Mouse (Mus musculus) liver, adult 2 months (tissue): ENCODE results near the gene Timm13. TPM values are rescaled to one million over a fixed set of nuclear protein-coding genes. Genes with fewer than 3 reads are reported as not detected.

Source experiments
- DNase-seq: peaks from one replicate; pipeline ENCODE4 v3.0.0-alpha.2; 2011; ENCODE audit warnings: low read depth, low spot score; ENCODE audit errors: extremely low read depth
- H3K27ac ChIP-seq: fragments of 200-500 bp; replicated peaks from 2 replicates; pipeline ENCODE4 v1.5.1; 2012; ENCODE audit warnings: low read depth, mild to moderate bottlenecking, control low read depth, inconsistent platforms, low read length; ENCODE audit not compliant: insufficient read depth
- H3K27me3 ChIP-seq: fragments of 200-500 bp; 2 replicates; pipeline ENCODE4 v1.6.1; 2012; ENCODE audit warnings: mild to moderate bottlenecking, moderate library complexity, low read length, inconsistent platforms; ENCODE audit not compliant: control insufficient read depth, insufficient read depth
- H3K36me3 ChIP-seq: fragments of 200-500 bp; 2 replicates; pipeline ENCODE4 v1.6.1; 2012; ENCODE audit warnings: low read length, inconsistent platforms; ENCODE audit not compliant: control insufficient read depth, insufficient read depth
- H3K4me1 ChIP-seq: fragments of 200-500 bp; 2 replicates; pipeline ENCODE4 v1.6.1; 2011; ENCODE audit warnings: low read length; ENCODE audit not compliant: control insufficient read depth, insufficient read depth
- H3K4me3 ChIP-seq: fragments of 200-500 bp; 2 replicates; pipeline ENCODE4 v1.5.1; 2011; ENCODE audit warnings: low read depth, mild to moderate bottlenecking, control low read depth, low read length, moderate library complexity; ENCODE audit not compliant: insufficient read depth
- H3K79me2 ChIP-seq: fragments of 200-500 bp; 2 replicates; pipeline ENCODE4 v1.6.1; 2012; ENCODE audit warnings: inconsistent platforms, mild to moderate bottlenecking, low read length, moderate library complexity; ENCODE audit not compliant: control insufficient read depth, insufficient read depth
- H3K9ac ChIP-seq: fragments of 200-500 bp; 2 replicates; pipeline ENCODE4 v1.6.1; 2012; ENCODE audit warnings: low read depth, mild to moderate bottlenecking, control low read depth, inconsistent platforms, low read length
- CTCF ChIP-seq: fragments of 200-500 bp; IDR thresholded peaks from 2 replicates; pipeline ENCODE4 v1.5.1; 2011; ENCODE audit warnings: low read depth, low read length, control low read depth
- POLR2A ChIP-seq: fragments of 200-500 bp; IDR thresholded peaks from 2 replicates; pipeline ENCODE4 v1.6.1; 2011; ENCODE audit warnings: low read length, control low read depth; ENCODE audit not compliant: insufficient read depth; ENCODE audit errors: extremely low read depth
- WGBS: fragments of 180-500 bp; shearing (Covaris S2); methylation state at CpG from one replicate; pipeline ENCODE4 v1.1.7; 2018; 5-methylcytosine and 5-hydroxymethylcytosine counted together
- polyA plus RNA-seq: library from polyadenylated mRNA; depleted of rRNA; stranded (reverse); fragments of >200 nt; gene quantifications from 2 replicates; pipeline ENCODE4 v1.2.3, GENCODE M21; 2012
- total RNA-seq: library from RNA; depleted of rRNA; stranded (reverse); fragments of >200 nt; gene quantifications from 2 replicates; pipeline ENCODE4 v1.2.3, GENCODE M21; 2014

Timm13 gene
- total and polyA plus RNA-seq, 2 experiments, result 79.9 to 388 TPM

GRCm38 (mm10) chr10:80874035-80874434 lies 26.7 kb downstream of the Timm13 start:
- no peaks in the 10 kb centered on the region for H3K79me2 ChIP-seq
- H3K36me3 ChIP-seq, result no peaks in the 10 kb centered on the region
- no peak overlapping the region for H3K27ac ChIP-seq
- peaks cover 5% of the 10 kb centered on the region for H3K4me1 ChIP-seq
- 86% methylated on average over 9 of the region's 9 CpGs for WGBS
- H3K27me3 ChIP-seq, result no peaks in the 10 kb centered on the region
- H3K4me3 ChIP-seq, result no peak overlapping the region
- H3K9ac ChIP-seq, result no peak overlapping the region
- DNase-seq, result no peak
- TF ChIP-seq CTCF (no peak), POLR2A (no peak)

- no peaks in the 10 kb centered on the region for H3K27me3 ChIP-seq
- H3K36me3 ChIP-seq, result no peaks in the 10 kb centered on the region
- peak within 1 kb of the TSS; percentile 14; the same call in 1 of the 2 replicates for H3K27ac ChIP-seq
- no peak within 1 kb of the TSS for H3K4me3 ChIP-seq
- no peak for DNase-seq
- no peak for TF ChIP-seq POLR2A
- TF ChIP-seq CTCF, result no peak
- 0 out of 2 replicates have a peak within 1 kb of the TSS, but pooled peaks have one; percentile 4 for H3K9ac ChIP-seq
- peaks cover 5% of the 10 kb centered on the region for H3K4me1 ChIP-seq
- WGBS, result 44% methylated on average over 9 of the region's 9 CpGs
- H3K79me2 ChIP-seq, result no peaks in the 10 kb centered on the region
These were observed 29.2 kb downstream of the Timm13 start, which contains the start of gene Tmprss9 for GRCm38 (mm10) chr10:80871581-80871980. TSS of gene Tmprss9 (plus strand) at chr10:80871848.

- Histone ChIP-seq H3K27me3 (no peaks in the 10 kb centered on the region), H3K79me2 (no peaks in the 10 kb centered on the region), H3K4me1 (peaks cover 5% of the 10 kb centered on the region), H3K36me3 (no peaks in the 10 kb centered on the region), H3K4me3 (no peak overlapping the region), H3K27ac (peak overlapping the region; percentile 14; the same call in 1 of the 2 replicates), H3K9ac (0 out of 2 replicates have a peak overlapping the region, but pooled peaks have one; percentile 4)
- no peak for TF ChIP-seq CTCF
- no peak for TF ChIP-seq POLR2A
- WGBS, result 5% methylated on average over 4 of the region's 6 CpGs
- DNase-seq, result peak; percentile 92
These were observed 29.8 kb downstream of the Timm13 start for GRCm38 (mm10) chr10:80870993-80871392.

- Histone ChIP-seq H3K4me3 (no peak overlapping the region), H3K27ac (no peak overlapping the region), H3K36me3 (no peaks in the 10 kb centered on the region), H3K4me1 (no peaks in the 10 kb centered on the region), H3K9ac (no peak overlapping the region), H3K27me3 (no peaks in the 10 kb centered on the region), H3K79me2 (no peaks in the 10 kb centered on the region)
- TF ChIP-seq CTCF, result no peak
- no peak for TF ChIP-seq POLR2A
- WGBS, result 83% methylated on average over 16 of the region's 16 CpGs
- no peak for DNase-seq
These were observed 36.3 kb downstream of the Timm13 start for GRCm38 (mm10) chr10:80864446-80864845.

- no peak for DNase-seq
- H3K27me3 ChIP-seq, result no peaks in the 10 kb centered on the region
- no peaks in the 10 kb centered on the region for H3K4me1 ChIP-seq
- H3K79me2 ChIP-seq, result peaks cover 10% of the 10 kb centered on the region
- H3K36me3 ChIP-seq, result no peaks in the 10 kb centered on the region
- H3K9ac ChIP-seq, result no peak overlapping the region
- TF ChIP-seq CTCF (no peak), POLR2A (no peak)
- no peak overlapping the region for H3K4me3 ChIP-seq
- WGBS, result 94% methylated on average over 5 of the region's 5 CpGs
- H3K27ac ChIP-seq, result no peak overlapping the region
These were observed 38.5 kb downstream of the Timm13 start for GRCm38 (mm10) chr10:80862305-80862704.

GRCm38 (mm10) chr10:80858350-80858935 lies 42.3 kb downstream of the Timm13 start:
- Histone ChIP-seq H3K27me3 (no peaks in the 10 kb centered on the region), H3K4me3 (no peak overlapping the region), H3K36me3 (no peaks in the 10 kb centered on the region), H3K9ac (no peak overlapping the region), H3K4me1 (peaks cover 6% of the 10 kb centered on the region), H3K27ac (no peak overlapping the region), H3K79me2 (peaks cover 30% of the 10 kb centered on the region)
- WGBS, result 75% methylated on average over 7 of the region's 7 CpGs
- TF ChIP-seq POLR2A, result no peak
- TF ChIP-seq CTCF, result no peak
- DNase-seq, result no peak
